Mouse (Mus musculus) liver, embryonic 16.5 days (tissue): Measurements from ENCODE around the gene Birc5. TPM values are rescaled to one million over a fixed set of nuclear protein-coding genes. Genes with fewer than 3 reads are reported as not detected.

Source experiments
- ATAC-seq: fragments of 200-750 bp; cut with Nextera tagmentation; 2 replicates; pipeline ENCODE4 v1.8.0; 2017; ENCODE audit warnings: low read depth, mild to moderate bottlenecking, moderate number of reproducible peaks, moderate library complexity
- H3K27ac ChIP-seq: fragments of 300-500 bp; sonication (generic); 2 replicates; pipeline ENCODE4 v1.5.1; 2014; ENCODE audit warnings: mild to moderate bottlenecking, low read length
- H3K27me3 ChIP-seq: fragments of 300-500 bp; sonication (generic); 2 replicates; pipeline ENCODE4 v1.6.1; 2014; ENCODE audit warnings: low read depth, low read length, mixed read lengths; ENCODE audit not compliant: control insufficient read depth, insufficient read depth
- H3K36me3 ChIP-seq: fragments of 300-500 bp; sonication (generic); 2 replicates; pipeline ENCODE4 v1.6.1; 2014; ENCODE audit warnings: mild to moderate bottlenecking; ENCODE audit not compliant: control insufficient read depth, insufficient read depth
- H3K4me1 ChIP-seq: fragments of 300-500 bp; sonication (generic); 2 replicates; pipeline ENCODE4 v1.6.1; 2014; ENCODE audit warnings: low read depth, low read length, mixed read lengths; ENCODE audit not compliant: control insufficient read depth
- H3K4me2 ChIP-seq: fragments of 300-500 bp; sonication (generic); 2 replicates; pipeline ENCODE4 v1.6.1; 2014; ENCODE audit warnings: low read depth, low read length, mixed read lengths
- H3K4me3 ChIP-seq: fragments of 300-500 bp; sonication (generic); 2 replicates; pipeline ENCODE4 v1.5.1; 2014; ENCODE audit warnings: low read depth, mild to moderate bottlenecking, low read length
- H3K9ac ChIP-seq: fragments of 300-500 bp; sonication (generic); 2 replicates; pipeline ENCODE4 v1.6.1; 2014; ENCODE audit warnings: low read depth, low read length
- H3K9me3 ChIP-seq: fragments of 300-500 bp; sonication (generic); replicated peaks from 2 replicates; pipeline ENCODE4 v1.6.1; 2016; ENCODE audit warnings: low read length; ENCODE audit not compliant: control insufficient read depth
- WGBS: fragments of 180-500 bp; shearing (Covaris S2); extraction: QIAGEN DNeasy Blood & Tissue Kit; methylation state at CpG from one replicate; pipeline ENCODE4 v1.1.7; 2014; ENCODE audit not compliant: insufficient replicate concordance; 5-methylcytosine and 5-hydroxymethylcytosine counted together
- polyA plus RNA-seq: library from polyadenylated mRNA; unstranded; fragments of >200 nt; fragmentation: Nextera tagmentation; extraction: Ambion mirVana; gene quantifications from 2 replicates; pipeline ENCODE4 v1.2.1, GENCODE M21; 2015

Gene Birc5
- polyA plus RNA-seq, 1 experiment from 2014 or later = 298 TPM

DNA sequence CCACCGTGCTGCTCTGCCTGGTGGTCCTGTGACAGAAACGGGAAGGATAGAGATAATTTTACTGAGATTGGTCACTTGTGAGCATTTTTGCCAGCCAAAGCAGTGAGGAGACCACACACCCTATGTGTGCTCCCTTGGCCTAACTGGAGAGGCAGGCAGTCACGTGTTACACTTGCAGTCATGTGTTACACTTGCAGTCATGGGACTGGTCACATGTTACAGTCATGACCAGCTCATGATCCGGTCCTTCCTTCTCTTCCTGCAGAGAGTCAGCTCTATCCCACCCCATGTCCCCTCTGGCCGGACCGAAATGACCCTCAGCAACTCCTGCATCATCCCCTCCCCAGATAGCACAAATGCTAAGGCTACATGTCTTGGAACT is 31.9 kb downstream of the Birc5 start:
- peaks cover 17% of the 10 kb centered on the region for H3K4me1 ChIP-seq
- no peak overlapping the region for H3K4me3 ChIP-seq
- H3K36me3 ChIP-seq = no peaks in the 10 kb centered on the region
- peak overlapping the region; percentile 18; the same call in 1 of the 2 replicates for H3K27ac ChIP-seq
- H3K4me2 ChIP-seq = no peak overlapping the region
- no peaks in the 10 kb centered on the region for H3K27me3 ChIP-seq
- ATAC-seq = no peak
- no peak overlapping the region for H3K9ac ChIP-seq
- H3K9me3 ChIP-seq = no peaks in the 10 kb centered on the region
- WGBS = 65% methylated on average over 6 of the region's 6 CpGs

DNA sequence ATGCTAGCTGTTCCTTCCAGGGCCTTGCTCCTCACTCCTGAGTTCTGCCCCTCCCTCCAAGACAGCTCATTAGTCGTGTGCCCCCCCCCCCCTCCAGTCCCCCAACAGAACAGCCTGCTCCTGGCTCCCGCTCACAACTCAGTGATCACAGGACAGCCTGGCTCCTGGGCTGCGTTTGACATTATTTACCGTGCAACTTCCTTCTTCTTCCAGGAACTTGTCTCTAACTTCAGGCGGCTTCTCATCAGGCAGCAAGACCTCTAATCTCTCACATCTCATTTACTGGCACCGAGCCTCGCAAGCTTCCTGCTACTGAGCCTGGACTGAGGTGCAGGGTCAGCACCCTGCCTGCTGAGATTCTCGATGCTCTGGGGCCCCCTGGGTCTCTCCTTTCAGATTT is 32.7 kb downstream of the Birc5 start:
- Histone ChIP-seq H3K4me3 (no peak overlapping the region), H3K36me3 (no peaks in the 10 kb centered on the region), H3K9me3 (no peaks in the 10 kb centered on the region), H3K9ac (no peak overlapping the region), H3K4me2 (no peak overlapping the region), H3K27ac (peak overlapping the region; percentile 18; the same call in 1 of the 2 replicates), H3K4me1 (peaks cover 18% of the 10 kb centered on the region), H3K27me3 (no peaks in the 10 kb centered on the region)
- 13% methylated on average over 8 of the region's 8 CpGs for WGBS
- ATAC-seq = no peak

DNA sequence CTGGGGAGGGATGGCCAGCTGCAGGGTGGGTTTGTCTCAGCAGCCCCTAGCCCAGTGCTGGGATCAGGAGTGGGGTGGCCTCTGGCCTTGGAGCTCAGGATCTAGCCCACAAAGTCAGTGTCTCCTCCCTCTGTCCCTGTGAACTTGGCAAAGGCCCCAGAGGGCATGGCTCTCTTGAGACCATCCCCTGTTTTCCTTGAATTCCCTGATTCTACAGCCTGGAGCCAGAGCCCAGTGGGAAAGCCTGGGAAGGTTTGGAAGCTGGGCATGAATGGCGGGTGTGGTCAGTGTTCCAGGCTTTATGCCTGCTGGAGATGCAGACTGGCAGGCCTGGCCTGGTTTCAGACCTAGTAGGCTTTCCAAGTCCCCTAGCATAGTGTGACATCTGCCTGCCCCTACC is 33.2 kb downstream of the Birc5 start:
- no peak overlapping the region for H3K4me2 ChIP-seq
- peaks cover 20% of the 10 kb centered on the region for H3K4me1 ChIP-seq
- H3K9me3 ChIP-seq = no peaks in the 10 kb centered on the region
- no peaks in the 10 kb centered on the region for H3K27me3 ChIP-seq
- peak overlapping the region; percentile 42; the same call in 1 of the 2 replicates for H3K27ac ChIP-seq
- ATAC-seq = no peak
- H3K9ac ChIP-seq = no peak overlapping the region
- 72% methylated on average over 1 of the region's 1 CpGs for WGBS
- H3K36me3 ChIP-seq = no peaks in the 10 kb centered on the region
- H3K4me3 ChIP-seq = no peak overlapping the region

DNA sequence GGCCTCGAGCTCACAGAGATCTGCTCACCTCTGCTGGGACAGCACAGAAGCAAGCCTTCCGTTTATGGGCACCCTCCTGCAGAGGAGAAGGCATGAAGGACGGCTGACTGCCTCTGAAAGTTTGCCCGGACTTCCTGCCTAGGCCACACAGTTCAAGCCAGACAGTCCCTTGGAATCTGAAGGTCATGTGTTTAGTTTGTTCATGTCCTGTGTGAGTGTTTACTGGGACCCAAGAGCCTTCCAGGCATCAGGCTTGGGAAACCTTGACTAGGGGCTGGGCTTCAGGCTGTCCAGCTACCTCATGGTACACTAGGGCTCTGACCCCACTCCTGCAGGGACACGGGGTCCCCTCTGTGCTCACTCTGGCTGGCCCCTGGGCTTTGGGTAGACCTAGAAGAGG is 36.9 kb downstream of the Birc5 start:
- ATAC-seq = peak; percentile 47
- Histone ChIP-seq H3K4me3 (no peak overlapping the region), H3K27ac (no peak overlapping the region), H3K9ac (no peak overlapping the region), H3K4me2 (no peak overlapping the region), H3K4me1 (peaks cover 11% of the 10 kb centered on the region), H3K36me3 (no peaks in the 10 kb centered on the region), H3K27me3 (peaks cover 2% of the 10 kb centered on the region), H3K9me3 (no peaks in the 10 kb centered on the region)
- 21% methylated on average over 5 of the region's 5 CpGs for WGBS

DNA sequence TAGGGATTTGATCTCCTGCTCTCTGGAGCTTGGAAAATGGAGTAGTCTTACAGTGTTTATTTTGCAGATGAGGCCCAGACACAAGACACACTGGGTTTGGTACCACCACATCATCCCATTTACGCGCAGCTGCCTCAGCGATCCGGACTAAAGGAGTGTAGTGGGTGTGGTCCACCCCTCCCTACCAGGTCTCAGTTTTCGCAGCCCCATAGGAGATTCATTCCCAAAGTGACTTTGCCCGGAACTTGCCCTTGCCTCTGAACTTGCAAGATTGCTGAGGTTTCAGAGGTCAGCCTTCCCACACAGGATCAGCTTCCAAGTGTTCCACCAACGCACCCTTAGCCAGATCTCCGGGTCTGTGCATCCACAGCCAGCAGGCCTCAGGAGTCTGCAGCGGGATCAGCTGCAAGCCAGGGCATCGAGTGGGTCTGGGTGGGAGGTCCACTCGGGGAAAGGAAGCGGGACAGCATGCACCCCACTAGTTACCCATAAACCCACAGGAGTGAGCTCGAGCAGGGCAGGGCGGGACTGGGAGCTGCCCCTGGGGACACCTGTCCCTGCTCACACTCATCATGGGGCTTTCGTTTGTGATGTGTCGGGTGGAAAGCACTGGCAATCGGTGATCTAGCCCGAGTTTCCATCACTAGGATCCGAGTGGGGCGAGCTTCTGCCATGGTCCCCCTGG is 39.3 kb downstream of the Birc5 start:
- ATAC-seq = no peak
- no peak overlapping the region for H3K4me2 ChIP-seq
- H3K27me3 ChIP-seq = peaks cover 2% of the 10 kb centered on the region
- H3K36me3 ChIP-seq = no peaks in the 10 kb centered on the region
- H3K27ac ChIP-seq = no peak overlapping the region
- no peak overlapping the region for H3K9ac ChIP-seq
- 51% methylated on average over 20 of the region's 20 CpGs for WGBS
- peaks cover 11% of the 10 kb centered on the region for H3K4me1 ChIP-seq
- H3K4me3 ChIP-seq = no peak overlapping the region
- H3K9me3 ChIP-seq = no peaks in the 10 kb centered on the region

DNA sequence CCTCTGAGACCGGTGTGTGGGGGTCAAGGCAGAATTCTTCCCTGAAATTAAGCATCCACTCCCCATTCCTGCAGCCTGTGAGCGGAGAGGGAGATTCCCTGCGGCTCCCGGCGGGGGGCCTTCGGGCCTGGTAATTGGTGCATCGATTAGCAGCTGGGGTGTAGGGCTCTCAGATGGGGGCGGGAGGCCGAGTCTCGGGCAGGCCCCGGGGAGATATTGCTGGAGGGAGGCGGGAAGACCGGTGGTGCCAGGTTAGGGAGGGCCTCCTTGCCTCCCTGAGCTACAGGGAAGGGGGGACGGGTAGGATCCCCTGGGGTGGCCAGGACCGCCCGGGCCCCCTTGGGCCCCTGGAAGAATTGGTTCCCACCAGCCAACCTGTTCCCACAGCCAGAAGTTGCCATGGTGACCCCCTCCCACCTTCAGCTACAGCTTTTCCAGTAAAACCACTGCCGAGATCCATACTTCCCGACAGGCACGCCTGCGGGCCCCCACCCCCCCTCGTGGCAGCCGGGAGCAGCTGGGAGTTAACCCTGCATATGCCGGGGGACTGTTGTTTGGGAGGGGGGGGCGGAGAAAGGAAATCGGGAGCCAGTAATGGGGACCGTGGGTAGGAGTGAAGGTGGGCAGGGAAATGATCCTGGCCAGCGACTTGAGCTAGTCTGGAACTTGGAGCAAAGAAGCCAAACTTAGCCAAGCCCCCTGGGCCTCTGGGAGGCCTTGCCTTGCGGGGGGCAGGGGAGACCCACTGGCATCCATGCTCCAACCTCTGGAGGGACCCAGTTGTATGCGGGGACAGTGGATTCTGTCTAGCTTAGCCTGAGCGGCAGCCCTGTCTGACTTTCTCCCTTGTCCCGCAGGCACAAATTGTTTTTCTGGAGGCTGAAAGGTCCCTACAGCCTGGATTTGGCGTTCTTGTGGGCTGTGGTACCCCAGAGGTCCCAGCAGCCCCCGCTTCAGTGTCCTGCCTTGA is 40.1 kb downstream of the Birc5 start:
- H3K9me3 ChIP-seq = no peaks in the 10 kb centered on the region
- 0 out of 2 replicates have a peak overlapping the region, but pooled peaks have one; percentile 5 for H3K4me2 ChIP-seq
- H3K36me3 ChIP-seq = no peaks in the 10 kb centered on the region
- peaks cover 11% of the 10 kb centered on the region for H3K4me1 ChIP-seq
- H3K4me3 ChIP-seq = no peak overlapping the region
- WGBS = 40% methylated on average over 33 of the region's 33 CpGs
- no peak for ATAC-seq
- no peak overlapping the region; the same call in 1 of the 2 replicates for H3K9ac ChIP-seq
- peaks cover 2% of the 10 kb centered on the region for H3K27me3 ChIP-seq
- H3K27ac ChIP-seq = no peak overlapping the region

DNA sequence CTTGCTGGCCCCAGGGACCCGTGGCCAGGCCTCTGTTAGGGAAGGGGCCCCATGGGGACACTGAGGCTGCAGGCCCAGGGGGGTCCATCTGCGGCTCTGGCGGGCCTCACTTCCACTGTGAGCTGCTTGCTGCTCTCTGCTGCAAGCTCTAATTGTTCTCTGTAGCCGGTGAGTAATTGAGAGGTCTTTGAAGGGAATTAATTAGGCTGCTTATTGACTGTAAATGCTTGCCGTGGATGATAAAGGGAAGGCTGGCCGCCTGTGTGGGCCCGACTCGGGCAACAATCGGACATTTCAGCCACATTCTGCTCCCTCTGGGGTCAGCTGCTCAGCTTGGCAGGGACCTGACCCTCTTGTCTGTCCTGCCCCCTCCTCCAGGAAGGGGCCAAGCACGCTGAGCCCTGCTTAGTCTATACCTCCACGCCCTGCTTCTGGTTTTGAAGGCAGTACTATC is 40.9 kb downstream of the Birc5 start:
- 19% methylated on average over 11 of the region's 11 CpGs for WGBS
- Histone ChIP-seq H3K9ac (no peak overlapping the region), H3K27ac (no peak overlapping the region)

DNA sequence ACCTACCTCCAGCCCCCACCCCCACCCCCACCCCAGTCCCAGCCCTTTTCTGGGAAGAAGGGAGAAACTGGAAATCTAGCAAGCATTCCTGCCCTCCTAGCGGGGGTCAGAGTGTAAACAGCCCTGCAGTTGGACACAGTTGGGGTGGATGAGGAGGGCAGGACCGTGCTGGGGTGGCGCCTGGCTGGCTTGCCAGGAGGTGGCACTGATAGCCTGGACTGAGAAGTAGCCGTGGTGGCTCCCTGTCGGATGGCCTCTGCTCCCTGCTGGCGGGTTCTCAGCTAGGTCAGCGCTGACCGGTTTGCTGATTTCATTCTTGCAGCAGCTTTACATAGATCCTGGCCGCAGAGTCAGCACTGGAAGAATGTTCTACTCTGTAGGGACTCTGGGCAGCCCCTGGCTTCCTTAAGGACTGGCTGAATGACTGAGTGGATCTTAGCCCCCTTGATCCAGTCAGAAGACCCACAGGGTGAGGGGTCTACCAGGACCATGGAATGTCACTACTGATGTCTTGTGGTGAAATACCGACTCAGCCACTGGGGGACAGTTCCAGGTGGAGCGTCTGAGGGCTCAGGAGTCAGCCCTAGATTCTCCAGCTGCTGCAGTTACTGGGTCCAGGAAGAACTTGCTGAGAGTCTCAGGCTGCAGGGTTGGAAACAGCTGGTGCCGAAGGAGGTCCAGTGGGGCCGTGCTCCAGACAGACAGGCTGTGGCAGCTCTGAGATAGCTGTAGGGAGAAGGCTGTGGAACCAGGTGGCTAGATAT is 41.6 kb downstream of the Birc5 start:
- 47% methylated on average over 13 of the region's 13 CpGs for WGBS
- ATAC-seq = peak; percentile 52; the same call in 1 of the 2 replicates
- no peak overlapping the region for H3K27ac ChIP-seq
- no peaks in the 10 kb centered on the region for H3K36me3 ChIP-seq
- peaks cover 11% of the 10 kb centered on the region for H3K4me1 ChIP-seq
- H3K27me3 ChIP-seq = peaks cover 2% of the 10 kb centered on the region
- no peak overlapping the region for H3K4me3 ChIP-seq
- H3K9me3 ChIP-seq = no peaks in the 10 kb centered on the region
- no peak overlapping the region for H3K9ac ChIP-seq
- H3K4me2 ChIP-seq = no peak overlapping the region

More for the DNA sequence above, 40.9 kb downstream of the Birc5 start:
- H3K4me2 ChIP-seq = no peak overlapping the region
- H3K36me3 ChIP-seq = no peaks in the 10 kb centered on the region
- no peak for ATAC-seq
- peaks cover 11% of the 10 kb centered on the region for H3K4me1 ChIP-seq
- no peaks in the 10 kb centered on the region for H3K9me3 ChIP-seq
- peaks cover 2% of the 10 kb centered on the region for H3K27me3 ChIP-seq
- H3K4me3 ChIP-seq = no peak overlapping the region
